Mouse (Mus musculus) hindbrain, embryonic 10.5 days (tissue): ENCODE results near the gene Plxna4. TPM values are rescaled to one million over a fixed set of nuclear protein-coding genes. Genes with fewer than 3 reads are reported as not detected.

Experiments used
- DNase-seq: peaks from one replicate; pipeline ENCODE4 v3.0.0-alpha.2; 2017; ENCODE audit warnings: low spot score
- H3K27ac ChIP-seq: fragments of 300-500 bp; sonication (generic); 2 replicates; pipeline ENCODE4 v1.5.1; 2016; ENCODE audit warnings: mild to moderate bottlenecking, moderate library complexity
- H3K27me3 ChIP-seq: fragments of 300-500 bp; sonication (generic); 2 replicates; pipeline ENCODE4 v1.6.1; 2016; ENCODE audit warnings: mild to moderate bottlenecking; ENCODE audit not compliant: poor library complexity, insufficient read depth, severe bottlenecking
- H3K36me3 ChIP-seq: fragments of 300-500 bp; sonication (generic); 2 replicates; pipeline ENCODE4 v1.6.1; 2016; ENCODE audit warnings: mild to moderate bottlenecking, moderate library complexity
- H3K4me1 ChIP-seq: fragments of 300-500 bp; sonication (generic); replicated peaks from 2 replicates; pipeline ENCODE4 v1.6.1; 2016; ENCODE audit warnings: mild to moderate bottlenecking
- H3K4me3 ChIP-seq: fragments of 300-500 bp; sonication (generic); 2 replicates; pipeline ENCODE4 v1.5.1; 2016; ENCODE audit warnings: mild to moderate bottlenecking, moderate library complexity
- H3K9me3 ChIP-seq: fragments of 300-500 bp; sonication (generic); 2 replicates; pipeline ENCODE4 v1.6.1; 2016; ENCODE audit warnings: mild to moderate bottlenecking, moderate library complexity
- WGBS: fragments of 180-500 bp; shearing (Covaris S2); methylation state at CpG from one replicate; pipeline ENCODE4 v1.1.7; 2016; 5-methylcytosine and 5-hydroxymethylcytosine counted together
- polyA plus RNA-seq: library from polyadenylated mRNA; unstranded; fragments of >200 nt; fragmentation: Nextera tagmentation; extraction: Ambion mirVana; gene quantifications from 2 replicates; pipeline ENCODE4 v1.2.1, GENCODE M21; 2016

Plxna4 gene
- polyA plus RNA-seq, 1 experiment from 2014 or later: 3.8 TPM

GRCm38 (mm10) chr6:32300611-32301010, 287.4 kb downstream of the Plxna4 start:
- Histone ChIP-seq H3K9me3 (no peaks in the 10 kb centered on the region), H3K27ac (no peak overlapping the region), H3K4me3 (no peak overlapping the region), H3K4me1 (no peaks in the 10 kb centered on the region), H3K27me3 (no peaks in the 10 kb centered on the region), H3K36me3 (no peaks in the 10 kb centered on the region)
- WGBS: 79% methylated on average over 2 of the region's 2 CpGs
- no peak for DNase-seq

DNA sequence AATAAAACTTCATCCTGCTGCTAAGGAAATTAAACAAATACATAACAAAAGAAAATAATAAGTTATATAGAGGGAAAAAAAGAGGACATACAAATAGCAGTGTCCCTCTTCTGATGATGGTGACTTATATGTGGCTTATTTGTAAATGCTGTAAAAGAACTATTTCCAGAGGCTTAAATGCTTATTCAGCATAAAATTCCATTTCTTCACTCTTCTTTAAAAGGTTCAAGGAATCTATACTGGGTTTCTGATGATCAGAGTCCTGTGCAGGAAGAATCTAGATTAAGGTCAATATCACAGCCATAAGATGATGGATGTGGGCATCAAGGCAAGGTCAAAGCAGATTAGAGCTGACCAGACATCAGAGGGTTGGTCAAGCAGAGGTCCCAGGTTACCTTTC, 306.5 kb downstream of the Plxna4 start:
- DNase-seq: no peak
- Histone ChIP-seq H3K4me1 (no peaks in the 10 kb centered on the region), H3K36me3 (no peaks in the 10 kb centered on the region), H3K27me3 (no peaks in the 10 kb centered on the region), H3K4me3 (no peak overlapping the region), H3K27ac (no peak overlapping the region), H3K9me3 (no peaks in the 10 kb centered on the region)

- peak; percentile 37 for DNase-seq
- H3K9me3 ChIP-seq: no peaks in the 10 kb centered on the region
- no peaks in the 10 kb centered on the region for H3K27me3 ChIP-seq
- 43% methylated on average over 2 of the region's 2 CpGs for WGBS
- no peaks in the 10 kb centered on the region for H3K4me1 ChIP-seq
- no peaks in the 10 kb centered on the region for H3K36me3 ChIP-seq
- no peak overlapping the region for H3K4me3 ChIP-seq
- H3K27ac ChIP-seq: no peak overlapping the region
Measured at GRCm38 (mm10) chr6:32280728-32281127, 307.3 kb downstream of the Plxna4 start.

- Histone ChIP-seq H3K27me3 (no peaks in the 10 kb centered on the region), H3K4me3 (no peak overlapping the region), H3K9me3 (peaks cover 3% of the 10 kb centered on the region; the same call in 1 of the 2 replicates), H3K4me1 (0 out of 2 replicates have a peak, but pooled peaks cover 6% of the 10 kb centered on the region), H3K27ac (no peak overlapping the region), H3K36me3 (no peaks in the 10 kb centered on the region)
- WGBS: 88% methylated on average over 4 of the region's 4 CpGs
- DNase-seq: no peak
Measured at GRCm38 (mm10) chr6:32271463-32271862, 316.5 kb downstream of the Plxna4 start.

- Histone ChIP-seq H3K4me1 (peaks cover 8% of the 10 kb centered on the region), H3K36me3 (no peaks in the 10 kb centered on the region), H3K4me3 (no peak overlapping the region), H3K27ac (no peak overlapping the region), H3K27me3 (no peaks in the 10 kb centered on the region), H3K9me3 (peaks cover 3% of the 10 kb centered on the region; the same call in 1 of the 2 replicates)
- no peak for DNase-seq
- 85% methylated on average over 7 of the region's 7 CpGs for WGBS
Measured at GRCm38 (mm10) chr6:32266085-32266484, 321.9 kb downstream of the Plxna4 start.

DNA sequence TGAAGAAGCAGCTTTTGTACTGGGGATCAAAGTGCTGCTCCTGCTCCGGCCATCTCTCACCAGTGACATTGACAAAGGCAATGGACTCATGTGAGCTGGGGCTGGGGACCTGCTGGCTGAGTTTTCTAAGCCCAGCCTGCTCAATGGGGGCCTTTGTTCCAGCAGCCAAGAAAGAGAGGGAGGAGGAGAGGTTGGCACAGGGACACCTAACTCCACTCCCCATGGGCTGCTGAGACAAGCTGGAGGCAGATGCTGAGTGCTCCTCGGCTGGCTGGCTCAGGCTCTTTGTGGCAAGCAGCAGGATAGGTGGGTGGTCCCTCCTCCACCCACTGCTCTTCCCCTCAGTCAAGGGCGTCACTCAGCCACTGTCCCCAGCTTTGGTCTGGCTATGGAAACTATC, 326.7 kb downstream of the Plxna4 start:
- WGBS: 20% methylated on average over 3 of the region's 3 CpGs
- H3K9me3 ChIP-seq: no peaks in the 10 kb centered on the region
- no peaks in the 10 kb centered on the region for H3K27me3 ChIP-seq
- H3K4me1 ChIP-seq: peaks cover 23% of the 10 kb centered on the region
- no peaks in the 10 kb centered on the region for H3K36me3 ChIP-seq
- no peak overlapping the region for H3K4me3 ChIP-seq
- H3K27ac ChIP-seq: peak overlapping the region; percentile 64
- DNase-seq: peak; percentile 33

DNA sequence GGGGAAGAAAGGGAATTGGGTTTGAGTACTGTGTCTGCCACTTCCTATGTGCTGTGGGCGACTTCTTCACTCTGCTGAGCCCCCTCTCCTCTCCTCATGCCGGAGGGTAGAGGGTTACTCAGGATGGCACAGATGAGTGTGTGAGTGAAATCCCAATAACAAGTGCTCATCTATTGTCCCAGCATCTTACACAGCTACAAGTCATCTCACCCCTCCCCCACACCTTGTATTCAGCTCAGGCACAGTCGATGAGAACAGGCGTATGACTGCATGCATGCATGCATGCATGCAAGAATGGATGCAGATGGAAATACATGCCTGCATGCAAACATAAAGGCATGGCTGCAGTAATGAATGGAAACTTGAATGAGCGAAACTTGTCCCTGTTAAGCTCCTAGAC, 327.7 kb downstream of the Plxna4 start:
- DNase-seq: no peak
- 82% methylated on average over 5 of the region's 5 CpGs for WGBS
- Histone ChIP-seq H3K4me3 (no peak overlapping the region), H3K4me1 (peaks cover 23% of the 10 kb centered on the region), H3K27ac (peak overlapping the region; percentile 64; the same call in 1 of the 2 replicates), H3K9me3 (no peaks in the 10 kb centered on the region), H3K36me3 (no peaks in the 10 kb centered on the region), H3K27me3 (no peaks in the 10 kb centered on the region)

GRCm38 (mm10) chr6:32255191-32255590, 332.8 kb downstream of the Plxna4 start:
- peaks cover 6% of the 10 kb centered on the region for H3K4me1 ChIP-seq
- H3K9me3 ChIP-seq: no peaks in the 10 kb centered on the region
- no peak overlapping the region for H3K27ac ChIP-seq
- no peaks in the 10 kb centered on the region for H3K27me3 ChIP-seq
- no peak overlapping the region for H3K4me3 ChIP-seq
- 60% methylated on average over 2 of the region's 2 CpGs for WGBS
- no peak for DNase-seq
- no peaks in the 10 kb centered on the region for H3K36me3 ChIP-seq

DNA sequence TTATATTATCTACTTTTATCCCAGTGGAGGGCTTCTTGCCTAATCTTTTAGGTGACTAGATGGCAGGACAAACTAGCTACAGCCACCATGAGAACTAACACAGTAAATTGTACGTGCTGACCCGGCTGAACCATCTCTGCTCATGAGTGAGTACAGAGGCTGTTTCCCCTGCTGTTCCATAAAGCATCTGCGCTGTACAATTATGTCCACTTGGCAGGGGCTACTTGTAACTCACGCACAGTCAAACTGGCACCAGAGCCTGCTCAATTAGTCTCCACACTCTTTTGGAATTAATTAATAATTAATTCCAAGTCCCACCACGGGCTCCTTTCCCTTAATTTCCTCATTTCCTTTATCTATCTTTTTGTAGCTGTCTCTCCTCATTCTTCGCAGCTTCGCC, 335.8 kb downstream of the Plxna4 start:
- Histone ChIP-seq H3K36me3 (no peaks in the 10 kb centered on the region), H3K4me3 (no peak overlapping the region), H3K9me3 (no peaks in the 10 kb centered on the region), H3K4me1 (no peaks in the 10 kb centered on the region), H3K27ac (no peak overlapping the region), H3K27me3 (no peaks in the 10 kb centered on the region)
- WGBS: 88% methylated on average over 7 of the region's 7 CpGs
- DNase-seq: no peak

DNA sequence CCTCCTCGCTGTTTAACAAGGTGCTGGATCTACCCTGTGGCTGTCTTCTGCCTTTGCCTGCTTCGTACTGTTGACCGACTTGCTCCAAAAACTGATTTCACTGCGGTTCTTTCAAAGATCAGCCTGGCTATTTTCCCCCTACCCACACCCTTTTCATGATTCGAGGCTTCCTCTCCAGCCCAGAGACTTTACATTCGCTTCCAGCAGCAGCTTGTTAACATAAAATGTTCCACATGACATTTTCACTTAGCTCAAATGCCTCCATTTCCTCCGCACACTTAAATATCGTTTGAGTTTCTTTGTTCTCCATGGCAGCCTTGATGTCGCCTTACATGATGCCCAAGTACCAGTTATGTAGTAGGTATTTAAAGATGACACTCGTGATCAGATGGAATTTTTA, 336.3 kb downstream of the Plxna4 start:
- Histone ChIP-seq H3K4me1 (no peaks in the 10 kb centered on the region), H3K4me3 (no peak overlapping the region), H3K9me3 (no peaks in the 10 kb centered on the region), H3K27me3 (no peaks in the 10 kb centered on the region), H3K27ac (no peak overlapping the region), H3K36me3 (no peaks in the 10 kb centered on the region)
- WGBS: 87% methylated on average over 10 of the region's 10 CpGs
- DNase-seq: no peak

GRCm38 (mm10) chr6:32246036-32246435, 342.0 kb downstream of the Plxna4 start:
- no peak overlapping the region for H3K27ac ChIP-seq

GRCm38 (mm10) chr6:32243040-32243439, 345.0 kb downstream of the Plxna4 start:
- DNase-seq: no peak
- Histone ChIP-seq H3K4me3 (no peak overlapping the region), H3K9me3 (no peaks in the 10 kb centered on the region), H3K36me3 (no peaks in the 10 kb centered on the region), H3K27ac (no peak overlapping the region), H3K27me3 (0 out of 2 replicates have a peak, but pooled peaks cover 4% of the 10 kb centered on the region), H3K4me1 (no peaks in the 10 kb centered on the region)
- WGBS: 55% methylated on average over 2 of the region's 2 CpGs

More at GRCm38 (mm10) chr6:32246036-32246435, 342.0 kb downstream of the Plxna4 start:
- DNase-seq: no peak
- 0 out of 2 replicates have a peak, but pooled peaks cover 4% of the 10 kb centered on the region for H3K27me3 ChIP-seq
- H3K9me3 ChIP-seq: no peaks in the 10 kb centered on the region
- H3K4me1 ChIP-seq: no peaks in the 10 kb centered on the region
- no peaks in the 10 kb centered on the region for H3K36me3 ChIP-seq
- no peak overlapping the region for H3K4me3 ChIP-seq
- 79% methylated on average over 6 of the region's 6 CpGs for WGBS

DNA sequence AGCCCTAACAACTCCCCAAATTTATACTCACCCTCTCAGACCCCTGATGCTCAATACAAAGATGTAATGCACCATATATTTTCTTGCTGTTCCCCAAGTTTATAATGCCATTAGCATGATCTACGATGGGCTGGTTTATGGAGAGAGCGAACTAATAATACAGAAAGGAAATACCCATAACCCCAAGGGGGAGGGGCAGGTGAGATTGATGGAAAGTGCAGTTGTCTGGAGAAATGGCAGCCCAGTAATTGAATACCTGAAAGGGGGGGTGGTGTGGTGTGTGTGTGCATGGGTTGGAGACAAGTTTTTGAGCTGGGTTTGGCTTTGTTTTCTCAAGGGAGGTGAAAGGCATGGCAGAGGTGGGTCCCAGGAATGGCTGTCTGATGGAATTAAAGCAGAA, 356.6 kb downstream of the Plxna4 start:
- no peaks in the 10 kb centered on the region for H3K27me3 ChIP-seq
- no peak for DNase-seq
- no peak overlapping the region for H3K27ac ChIP-seq
- H3K4me1 ChIP-seq: peaks cover 10% of the 10 kb centered on the region; the same call in 1 of the 2 replicates
- no peaks in the 10 kb centered on the region for H3K36me3 ChIP-seq
- no peak overlapping the region for H3K4me3 ChIP-seq
- no peaks in the 10 kb centered on the region for H3K9me3 ChIP-seq
- WGBS: 90% methylated on average over 2 of the region's 2 CpGs

DNA sequence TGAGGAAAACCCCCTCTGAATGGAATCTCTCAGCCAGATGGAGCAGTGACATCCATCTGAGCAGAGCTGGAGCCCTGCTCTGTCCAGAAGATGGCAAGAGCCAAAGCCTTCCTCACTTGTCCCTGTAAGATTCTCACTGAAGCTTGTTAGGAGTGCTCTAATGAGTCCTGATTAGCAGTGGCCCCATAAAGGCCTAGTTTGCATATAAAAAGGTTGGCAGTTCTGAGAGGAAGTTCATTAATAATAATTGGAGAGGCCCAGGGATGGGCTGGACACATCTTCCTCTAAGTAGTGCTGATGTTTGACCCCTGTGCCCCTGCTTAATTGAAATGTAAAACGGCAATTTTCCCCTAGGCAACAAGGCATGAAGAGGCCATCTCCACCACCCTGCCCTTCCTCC, 361.4 kb downstream of the Plxna4 start:
- H3K27ac ChIP-seq: no peak overlapping the region
- no peaks in the 10 kb centered on the region for H3K27me3 ChIP-seq
- no peaks in the 10 kb centered on the region for H3K36me3 ChIP-seq
- peaks cover 12% of the 10 kb centered on the region; the same call in 1 of the 2 replicates for H3K4me1 ChIP-seq
- 32% methylated on average over 1 of the region's 1 CpGs for WGBS
- no peak overlapping the region for H3K4me3 ChIP-seq
- no peak for DNase-seq
- H3K9me3 ChIP-seq: no peaks in the 10 kb centered on the region
